Mouse (Mus musculus) hindbrain, embryonic 14.5 days (tissue): ENCODE measurements around the gene Osbpl3. TPM values are rescaled to one million over a fixed set of nuclear protein-coding genes. Genes with fewer than 3 reads are reported as not detected.

ENCODE experiments used
- ATAC-seq: fragments of 200-750 bp; cut with Nextera tagmentation; 2 replicates; pipeline ENCODE4 v1.8.0; 2017; ENCODE audit warnings: moderate number of reproducible peaks, mild to moderate bottlenecking, moderate TSS enrichment, moderate library complexity; ENCODE audit not compliant: low FRiP score
- DNase-seq: peaks from one replicate; pipeline ENCODE4 v3.0.0-alpha.2; 2015; ENCODE audit warnings: low spot score
- H3K27ac ChIP-seq: fragments of 300-500 bp; sonication (generic); 2 replicates; pipeline ENCODE4 v1.5.1; 2014; ENCODE audit warnings: mild to moderate bottlenecking, moderate library complexity
- H3K27me3 ChIP-seq: fragments of 300-500 bp; sonication (generic); 2 replicates; pipeline ENCODE4 v1.6.1; 2014; ENCODE audit warnings: mild to moderate bottlenecking, low read length, mixed read lengths; ENCODE audit not compliant: control insufficient read depth, insufficient read depth
- H3K36me3 ChIP-seq: fragments of 300-500 bp; sonication (generic); replicated peaks from 2 replicates; pipeline ENCODE4 v1.6.1; 2014; ENCODE audit not compliant: control insufficient read depth, insufficient read depth
- H3K4me1 ChIP-seq: fragments of 300-500 bp; sonication (generic); replicated peaks from 2 replicates; pipeline ENCODE4 v1.6.1; 2014; ENCODE audit warnings: antibody characterized with exemption, low read length, mixed read lengths; ENCODE audit not compliant: control insufficient read depth, insufficient read depth
- H3K4me2 ChIP-seq: fragments of 300-500 bp; sonication (generic); replicated peaks from 2 replicates; pipeline ENCODE4 v1.6.1; 2014; ENCODE audit warnings: mild to moderate bottlenecking, moderate library complexity
- H3K4me3 ChIP-seq: fragments of 300-500 bp; sonication (generic); replicated peaks from 2 replicates; pipeline ENCODE4 v1.5.1; 2014; ENCODE audit warnings: mild to moderate bottlenecking, low read length
- H3K9ac ChIP-seq: fragments of 300-500 bp; sonication (generic); 2 replicates; pipeline ENCODE4 v1.6.1; 2014
- H3K9me3 ChIP-seq: fragments of 300-500 bp; sonication (generic); 2 replicates; pipeline ENCODE4 v1.6.1; 2016; ENCODE audit warnings: low read length; ENCODE audit not compliant: control insufficient read depth
- WGBS: fragments of 180-500 bp; shearing (Covaris S2); extraction: QIAGEN DNeasy Blood & Tissue Kit; methylation state at CpG from one replicate; pipeline ENCODE4 v1.1.7; 2014; 5-methylcytosine and 5-hydroxymethylcytosine counted together
- polyA plus RNA-seq: library from polyadenylated mRNA; unstranded; fragments of >200 nt; fragmentation: Nextera tagmentation; extraction: Ambion mirVana; gene quantifications from 2 replicates; pipeline ENCODE4 v1.2.1, GENCODE M21; 2014

Osbpl3 gene
- polyA plus RNA-seq, 1 experiment from 2014 or later: 3.9 TPM

DNA sequence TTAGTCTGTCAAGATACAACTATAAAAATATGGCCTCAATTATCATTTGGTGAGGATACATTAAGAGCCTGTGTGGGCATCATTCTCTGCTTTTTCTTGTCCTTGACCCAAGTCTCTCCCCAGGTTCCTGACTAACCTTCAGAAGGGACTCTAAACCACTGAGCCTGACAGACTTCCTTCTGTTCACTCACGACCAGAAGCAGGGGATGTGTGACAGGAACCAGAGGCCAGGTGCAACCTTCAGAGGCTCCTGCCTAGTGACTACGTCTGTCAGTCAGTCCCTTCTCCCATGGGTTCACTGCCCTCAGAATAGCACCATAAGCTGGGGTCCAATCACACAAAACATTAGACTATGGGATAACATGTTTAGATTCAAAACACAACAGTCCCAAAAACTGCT lies 208.6 kb downstream of the Osbpl3 start:
- Histone ChIP-seq H3K27me3 (no peaks in the 10 kb centered on the region), H3K27ac (no peak overlapping the region), H3K9ac (no peak overlapping the region), H3K36me3 (peaks cover 3% of the 10 kb centered on the region; the same call in 1 of the 2 replicates), H3K4me2 (no peak overlapping the region), H3K4me3 (no peak overlapping the region), H3K4me1 (no peaks in the 10 kb centered on the region), H3K9me3 (no peaks in the 10 kb centered on the region)
- DNase-seq: no peak
- ATAC-seq: no peak
- WGBS: 82% methylated on average over 2 of the region's 2 CpGs

GRCm38 (mm10) chr6:50244967-50245366 lies 211.0 kb downstream of the Osbpl3 start:
- Histone ChIP-seq H3K27ac (no peak overlapping the region), H3K36me3 (peaks cover 3% of the 10 kb centered on the region; the same call in 1 of the 2 replicates), H3K27me3 (no peaks in the 10 kb centered on the region), H3K4me3 (no peak overlapping the region), H3K4me1 (no peaks in the 10 kb centered on the region), H3K9me3 (no peaks in the 10 kb centered on the region), H3K9ac (no peak overlapping the region), H3K4me2 (no peak overlapping the region)
- DNase-seq: no peak
- WGBS: 91% methylated on average over 4 of the region's 4 CpGs
- ATAC-seq: no peak

DNA sequence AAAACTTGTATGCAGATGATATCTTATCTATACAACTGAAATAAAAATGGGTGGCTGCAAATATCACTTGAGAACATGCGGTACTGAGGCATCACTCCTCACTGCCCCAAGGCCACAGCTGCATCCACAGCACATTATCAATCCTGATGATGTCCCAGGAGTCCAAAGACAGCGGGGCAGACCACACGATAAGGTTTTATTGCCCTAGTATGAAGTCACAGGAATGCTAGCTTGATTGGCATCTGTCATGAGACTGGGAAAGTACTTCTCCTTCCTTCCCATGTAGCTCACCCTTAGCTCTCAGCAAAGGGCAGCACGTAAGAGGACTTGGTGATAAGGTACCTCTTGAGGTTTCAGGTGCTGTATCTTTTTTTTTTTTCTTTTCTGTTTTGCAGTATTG lies 211.9 kb downstream of the Osbpl3 start:
- Histone ChIP-seq H3K9me3 (no peaks in the 10 kb centered on the region), H3K27ac (no peak overlapping the region), H3K36me3 (peaks cover 3% of the 10 kb centered on the region; the same call in 1 of the 2 replicates), H3K4me2 (no peak overlapping the region), H3K4me1 (no peaks in the 10 kb centered on the region), H3K4me3 (no peak overlapping the region), H3K27me3 (no peaks in the 10 kb centered on the region), H3K9ac (no peak overlapping the region)
- WGBS: 66% methylated on average over 4 of the region's 4 CpGs
- ATAC-seq: no peak
- no peak for DNase-seq

Other genes with a start within 250 kb of the Osbpl3 start
- 78.3 and 83.8 TPM in 2 replicates for gene Gsdme, start 192.3 kb downstream of the Osbpl3 start, polyA plus RNA-seq
- gene Cycs, start 110.3 kb upstream of the Osbpl3 start, polyA plus RNA-seq: 77.2 and 83.7 TPM in 2 replicates
- gene 4921507P07Rik, start 140.4 kb upstream of the Osbpl3 start, polyA plus RNA-seq: 2.8 and 3.8 TPM in 2 replicates
- 0.26 and 0.41 TPM in 2 replicates for gene Npvf, start 198.2 kb upstream of the Osbpl3 start, polyA plus RNA-seq